ENCODE assay signal across 22 mouse cellular contexts in the genomic region with DNA sequence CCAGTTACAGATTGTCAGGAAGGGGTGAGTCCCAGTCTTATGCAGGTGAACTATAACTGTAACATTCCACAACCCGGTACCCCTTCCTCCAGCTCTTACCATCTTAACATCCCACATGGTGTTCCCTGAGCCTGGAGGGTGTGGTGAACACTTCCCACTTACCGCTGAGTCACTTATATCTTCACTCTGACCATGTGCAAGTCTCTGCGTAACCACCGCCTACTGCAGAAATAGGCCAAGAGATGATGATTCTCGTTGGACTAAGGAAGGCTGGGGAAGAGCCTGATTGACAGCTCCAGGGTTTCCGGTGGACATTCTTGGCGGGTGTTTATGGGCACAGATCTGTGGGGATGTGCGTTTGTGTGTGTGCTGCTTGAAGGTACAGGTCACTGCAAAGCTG.
DNase-seq lines count a peak whose midpoint lies in the region; ATAC-seq lines count a peak whose summit lies in the region.
"Had no signal": no experiment of that assay in that cellular context is flagged by ENCODE, and none has a peak within 500 bp of the region (broad histone marks: within the 10 kb centered on the region; RNA-seq: fewer than 3 reads in every experiment).

No protein-coding gene starts in this region.

- DNase-seq in frontal cortex, postnatal 25 days (ENCODE audit: low spot score in 2 of 2) = no peak
- peak; percentile 64 to 72 for DNase-seq in right cerebral cortex, adult 2 months (ENCODE audit: low spot score in 2 of 2)
- DNase-seq in right cerebral cortex, postnatal 10 days (ENCODE audit: low spot score in 2 of 2) = no peak
- DNase-seq in left cerebral cortex, adult 9 months (ENCODE audit: low spot score in 2 of 2) = peak; percentile 43 to 76
- no peak for DNase-seq in lung, postnatal 25 days (ENCODE audit: low spot score)
- DNase-seq in heart, postnatal 36 days = no peak
- no peak for DNase-seq in cerebellum, postnatal 14 days
- DNase-seq: adrenal gland, adult 2 months; cerebellum, adult 2 months; cerebellum, postnatal 36 days; embryo, embryonic 11 days; gastrocnemius, postnatal 10 days; heart, adult 11 months; heart, postnatal 10 days; kidney, adult 11 months; kidney, postnatal 4 days; lung, adult 18-20 months; lung, postnatal 10 days; thymus, adult 2 months; thymus, postnatal 4 days had no signal

- intact Hi-C loops in heart, postnatal 36 days (cut with DNase I) = no loop called here

- peak; percentile 98 for ATAC-seq in frontal cortex, adult (ENCODE audit: low TSS enrichment)
- ATAC-seq: liver, embryonic 12.5 days had no signal

Comparison
In these comparisons a context has a peak if more than half of its experiments do, and no peak if none do; other contexts are left out.
1. DNase-seq: peak in right cerebral cortex, adult 2 months (2 of 2) and left cerebral cortex, adult 9 months (2 of 2); none in frontal cortex, postnatal 25 days (0 of 2), right cerebral cortex, postnatal 10 days (0 of 2), lung, postnatal 25 days (single experiment), heart, postnatal 36 days (0 of 2) and cerebellum, postnatal 14 days (0 of 2).